Mouse (Mus musculus) olfactory bulb, adult 2 months (tissue): ENCODE measurements around the gene Mrs2.

ENCODE experiments used
- CTCF ChIP-seq: fragments of 200-500 bp; IDR thresholded peaks from 2 replicates; pipeline ENCODE4 v1.5.1; 2012; ENCODE audit warnings: low read depth, mild to moderate bottlenecking, low read length, moderate library complexity; ENCODE audit not compliant: insufficient read depth
- POLR2A ChIP-seq: fragments of 200-500 bp; IDR thresholded peaks from 2 replicates; pipeline ENCODE4 v1.6.1; 2012; ENCODE audit warnings: mild to moderate bottlenecking, low read depth, low read length, moderate library complexity; ENCODE audit not compliant: insufficient read depth

GRCm38 (mm10) chr13:25022386-25022785 lies 2.2 kb upstream of the Mrs2 start:
- TF ChIP-seq CTCF (no peak), POLR2A (no peak)
